ENCODE assay signal across 8 mouse cellular contexts in the genomic region with DNA sequence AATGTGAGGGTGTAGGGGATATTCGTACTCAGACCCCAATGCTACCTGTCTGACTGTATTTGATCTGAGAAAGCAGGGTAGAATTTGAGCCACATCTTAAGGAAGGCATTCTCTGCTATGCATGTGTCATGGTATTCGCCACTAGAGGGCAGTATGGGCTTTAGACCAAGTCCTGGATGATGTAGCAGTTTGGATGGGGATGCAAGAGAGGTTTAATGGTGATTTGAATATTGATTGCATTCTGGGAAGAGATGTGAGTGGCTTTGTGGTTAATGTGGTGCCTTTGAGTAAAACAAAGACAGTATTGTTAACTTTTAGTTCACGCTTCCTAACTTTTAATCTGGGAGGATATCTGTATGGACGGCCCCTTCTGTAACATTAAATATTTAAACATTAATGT. TPM values are rescaled to one million over a fixed set of nuclear protein-coding genes. Genes with fewer than 3 reads are reported as not detected.
DNase-seq lines count a peak whose midpoint lies in the region; ATAC-seq lines count a peak whose summit lies in the region.

No protein-coding gene starts in this region.

- no peaks in the 10 kb centered on the region for H3K27me3 ChIP-seq in heart, embryonic 16.5 days (ENCODE audit: control insufficient read depth, insufficient read depth, low read length)
- no peaks in the 10 kb centered on the region for H3K27me3 ChIP-seq in embryonic facial prominence, embryonic 11.5 days (ENCODE audit: control insufficient read depth, insufficient read depth, low read length)

- no peak overlapping the region for H3K4me2 ChIP-seq in heart, embryonic 16.5 days (ENCODE audit: low read depth, low read length)
- no peak overlapping the region for H3K4me2 ChIP-seq in embryonic facial prominence, embryonic 11.5 days (ENCODE audit: low read depth, low read length)

- no peak overlapping the region for H3K27ac ChIP-seq in heart, embryonic 16.5 days (ENCODE audit: low read length)
- no peak overlapping the region for H3K27ac ChIP-seq in embryonic facial prominence, embryonic 11.5 days (replicated peaks; ENCODE audit: low read depth, low read length)

- H3K9me3 ChIP-seq in heart, embryonic 16.5 days (replicated peaks; ENCODE audit: control insufficient read depth, low read length) = no peaks in the 10 kb centered on the region
- no peaks in the 10 kb centered on the region for H3K9me3 ChIP-seq in embryonic facial prominence, embryonic 11.5 days (replicated peaks; ENCODE audit: control insufficient read depth, low read length)

- 44% methylated on average over 4 of the region's 4 CpGs for WGBS in heart, embryonic 16.5 days
- 40% methylated on average over 4 of the region's 4 CpGs for WGBS in embryonic facial prominence, embryonic 11.5 days

- H3K4me3 ChIP-seq in heart, embryonic 16.5 days (ENCODE audit: low read length) = no peak overlapping the region
- no peak overlapping the region for H3K4me3 ChIP-seq in embryonic facial prominence, embryonic 11.5 days (ENCODE audit: low read depth, low read length)

- ATAC-seq in heart, embryonic 16.5 days (replicated peaks; ENCODE audit: extremely low read depth, insufficient read depth, low FRiP score) = 0 out of 2 replicates have a peak, but pooled peaks have one; percentile 46
- peak; percentile 66 for ATAC-seq in CD4-positive, CD25-positive, alpha-beta regulatory T cell, adult 4 months
- 0 out of 2 replicates have a peak, but pooled peaks have one; percentile 14 for ATAC-seq in embryonic facial prominence, embryonic 11.5 days (replicated peaks; ENCODE audit: insufficient number of reproducible peaks, low FRiP score, low TSS enrichment, low read depth)
- ATAC-seq in megakaryocyte-erythroid progenitor cell, adult 5-6 weeks (replicated peaks; ENCODE audit: low FRiP score, low TSS enrichment, poor library complexity, severe bottlenecking) = peak; percentile 87

- no peak overlapping the region for H3K9ac ChIP-seq in heart, embryonic 16.5 days (ENCODE audit: low read length)
- no peak overlapping the region for H3K9ac ChIP-seq in embryonic facial prominence, embryonic 11.5 days (replicated peaks; ENCODE audit: low read length)

- no peaks in the 10 kb centered on the region for H3K36me3 ChIP-seq in heart, embryonic 16.5 days (ENCODE audit: control insufficient read depth, insufficient read depth)
- no peaks in the 10 kb centered on the region for H3K36me3 ChIP-seq in embryonic facial prominence, embryonic 11.5 days (replicated peaks; ENCODE audit: control insufficient read depth, insufficient read depth, low read depth, low read length)

- DNase-seq in heart, adult 11 months = no peak
- DNase-seq in adrenal gland, postnatal 36 days = peak; percentile 57 to 67
- DNase-seq in embryonic facial prominence, embryonic 11.5 days (ENCODE audit: low spot score) = peak; percentile 82
- DNase-seq in kidney, adult 9 months = peak; percentile 43
- peak; percentile 58 to 82 for DNase-seq in thymus, postnatal 10 days (ENCODE audit: low spot score in 2 of 2)

- H3K4me1 ChIP-seq in heart, embryonic 16.5 days (ENCODE audit: control insufficient read depth, insufficient read depth, low read length) = peaks cover 12% of the 10 kb centered on the region
- H3K4me1 ChIP-seq in embryonic facial prominence, embryonic 11.5 days (ENCODE audit: control insufficient read depth, insufficient read depth, low read length) = peaks cover 4% of the 10 kb centered on the region; the same call in 1 of the 2 replicates

RNA-seq across cellular contexts. Expression of gene Gpr171, which starts 22.3 kb away (rescaled TPM):
- 1.5 and 3.5 TPM in 2 replicates for polyA plus RNA-seq in heart, embryonic 16.5 days (2015; fragmentation: Nextera tagmentation; extraction: Ambion mirVana)
- polyA plus RNA-seq in CD4-positive, CD25-positive, alpha-beta regulatory T cell, adult 4 months (2017; shearing (Covaris generic)) = 10 to 100 TPM; 37.2 to 38.7 TPM
- under 1 TPM in 1 of 2 experiments, not detected in 1; 0.26 TPM for total RNA-seq in adrenal gland, postnatal 36 days (2021)
- polyA plus RNA-seq in embryonic facial prominence, embryonic 11.5 days (2014; fragmentation: Nextera tagmentation; extraction: Ambion mirVana) = 0.39 and 0.82 TPM in 2 replicates
- 0.83 and 2.6 TPM in 2 replicates for total RNA-seq in megakaryocyte-erythroid progenitor cell, adult 5-6 weeks (2014; fragmentation: Nextera tagmentation)
- 3.4 and 7.8 TPM in 2 replicates for total RNA-seq in megakaryocyte-erythroid progenitor cell, adult 5-6 weeks (2017)

Comparison
In these comparisons a context has a peak if more than half of its experiments do, and no peak if none do; other contexts are left out.
1. ATAC-seq: peak in every context shown above with its lines; median percentile 87 in megakaryocyte-erythroid progenitor cell, adult 5-6 weeks; 66 in CD4-positive, CD25-positive, alpha-beta regulatory T cell, adult 4 months; 46 in heart, embryonic 16.5 days; 14 in embryonic facial prominence, embryonic 11.5 days.